Mouse (Mus musculus): ENCODE results near the gene Tmed10.

The Tmed10 gene

DNA sequence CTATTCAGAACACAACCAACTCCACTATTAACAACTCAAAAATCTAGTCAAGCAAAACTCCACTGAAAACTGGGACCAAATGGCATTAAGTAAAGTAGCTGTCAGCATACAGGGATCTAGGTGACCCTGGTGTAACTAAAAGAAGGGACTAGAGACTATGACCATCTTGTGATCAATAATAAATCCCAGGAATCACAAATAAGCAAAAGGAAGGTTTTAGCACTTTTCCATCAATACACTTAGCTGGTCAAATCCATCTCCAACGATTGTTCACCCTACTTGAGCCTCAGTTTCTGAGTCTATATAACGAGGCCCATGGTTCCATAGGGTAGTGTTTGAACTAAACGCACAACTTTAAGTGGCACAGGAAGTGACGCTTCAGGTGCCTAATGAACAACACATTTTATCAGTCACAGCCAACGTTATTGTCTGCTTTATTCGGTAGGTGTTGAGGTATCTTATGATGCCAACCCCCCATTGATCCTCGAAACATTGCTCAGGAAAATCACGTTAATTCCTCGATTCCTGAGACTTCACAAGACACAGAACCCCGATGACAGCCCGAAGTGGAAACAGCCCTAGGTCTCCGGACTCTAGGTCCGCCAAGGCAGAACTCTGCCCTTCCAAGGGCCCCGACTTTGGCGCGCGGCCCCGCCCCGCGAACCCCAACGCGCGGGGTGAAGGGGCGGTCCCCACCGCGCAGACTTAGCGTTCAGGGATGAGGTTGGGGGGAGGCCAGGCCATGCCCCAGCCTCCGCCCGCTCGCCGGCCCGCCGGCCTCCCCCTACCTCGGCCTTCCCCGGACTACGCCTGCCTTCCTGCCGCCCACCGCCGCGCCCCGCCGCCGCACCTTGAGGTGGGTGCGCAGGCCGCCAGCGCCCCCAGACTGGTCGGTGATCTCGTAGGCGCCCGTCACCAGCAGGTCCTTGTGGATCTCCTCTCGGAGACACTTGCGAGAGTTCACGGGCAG, 771 bp downstream of the Tmed10 start:
- DNase-seq (ENCODE audit: low spot score in 2 of 2), result peak; percentile 84 to 87

DNA sequence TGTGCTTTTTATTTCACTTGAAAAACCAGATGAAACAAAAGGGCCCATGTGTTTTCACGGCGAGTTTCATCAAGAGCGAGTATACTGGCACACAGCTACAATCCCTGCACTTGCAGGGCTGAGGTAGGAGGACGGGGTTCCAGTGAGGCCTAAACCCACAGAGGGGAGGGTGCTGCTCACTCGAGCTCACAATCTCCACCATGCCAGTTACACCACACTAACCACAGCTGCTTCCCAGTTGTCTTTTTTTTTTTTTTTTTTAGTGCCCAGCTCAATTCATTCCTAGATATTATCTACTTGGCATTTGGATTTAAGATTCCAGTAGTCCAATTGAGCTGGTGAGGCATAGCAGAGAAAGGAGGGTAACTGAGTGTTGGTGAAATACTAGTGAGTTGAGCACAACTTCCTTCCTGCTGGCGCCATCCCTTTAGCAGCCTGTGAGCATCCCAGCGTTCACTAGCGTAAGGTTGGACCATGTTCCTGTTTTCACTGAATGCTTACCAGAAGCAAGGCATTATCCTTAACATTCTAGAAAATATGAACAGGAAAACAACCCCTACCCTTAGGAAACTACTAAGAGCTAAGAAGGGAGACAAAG, 2.5 kb downstream of the Tmed10 start:
- DNase-seq (ENCODE audit: low spot score in 2 of 2), result no peak

DNA sequence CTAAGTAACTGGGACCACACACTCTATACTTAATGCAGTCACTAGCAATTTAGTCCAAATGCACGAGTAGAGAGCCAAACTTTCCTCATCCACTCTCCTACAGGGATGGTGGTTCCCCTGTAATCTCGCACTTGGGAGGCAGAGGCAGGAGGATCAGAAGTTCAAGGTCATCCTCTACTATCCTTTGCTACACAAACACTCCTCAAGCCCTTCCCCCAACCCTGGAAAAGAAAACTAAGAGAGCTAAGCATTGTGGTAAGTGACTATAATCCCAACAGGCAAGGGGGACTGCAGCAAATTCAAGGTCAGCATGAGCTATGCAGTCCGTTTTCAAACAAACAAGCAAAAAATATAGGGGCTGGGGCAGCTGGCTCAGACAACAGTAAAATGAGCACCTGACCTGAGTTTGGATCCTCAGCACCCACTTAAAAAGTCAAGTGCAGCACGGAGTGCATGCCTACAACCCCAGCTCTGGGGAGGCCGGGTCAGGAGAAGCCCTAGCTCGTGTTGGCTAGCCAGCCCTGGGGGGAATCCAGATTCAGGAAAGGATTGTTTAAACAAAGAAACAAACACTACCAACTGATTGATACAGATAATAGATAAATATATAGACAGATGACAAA, 6.1 kb downstream of the Tmed10 start:
- no peak for DNase-seq (ENCODE audit: low spot score in 2 of 2)

DNA sequence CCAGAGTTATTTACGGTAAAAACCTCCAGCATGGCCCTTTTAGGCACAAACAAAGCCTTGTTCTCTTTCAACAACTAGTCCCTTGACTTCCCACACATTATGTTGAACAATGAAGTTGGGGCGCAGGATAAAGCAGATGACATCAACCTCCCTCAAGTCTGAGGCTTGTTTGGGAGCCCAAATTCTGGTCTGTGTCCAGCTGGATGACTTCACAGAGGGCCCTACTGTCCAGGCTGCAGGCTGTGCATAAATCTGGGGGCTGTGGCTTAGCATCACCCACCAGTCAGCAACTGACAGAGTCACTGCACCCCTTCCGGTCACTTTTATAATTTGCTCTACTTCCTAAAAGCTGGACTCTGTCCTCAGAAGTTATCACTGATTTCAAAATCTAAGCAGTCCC, 8.4 kb downstream of the Tmed10 start:
- DNase-seq (ENCODE audit: low spot score in 2 of 2), result no peak

DNA sequence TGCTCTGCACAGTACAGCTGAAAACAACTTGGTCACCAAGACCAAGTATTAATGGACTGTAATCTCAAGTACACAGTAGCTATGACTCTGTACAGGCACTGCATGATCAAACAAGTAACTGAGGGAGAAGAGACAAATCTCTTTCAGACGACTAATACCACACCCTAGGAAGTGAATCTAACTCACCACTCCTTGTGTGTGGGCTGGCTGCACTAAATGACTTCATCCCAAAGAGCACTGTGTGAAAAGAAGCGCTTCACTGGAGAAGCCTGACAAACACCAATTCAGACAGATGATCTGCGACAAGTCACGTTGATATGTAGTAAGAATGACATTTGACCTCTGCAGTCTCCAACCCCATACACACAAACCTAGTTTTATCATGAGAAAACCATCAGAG, 12.1 kb downstream of the Tmed10 start:
- no peak for DNase-seq (ENCODE audit: low spot score in 2 of 2)

DNA sequence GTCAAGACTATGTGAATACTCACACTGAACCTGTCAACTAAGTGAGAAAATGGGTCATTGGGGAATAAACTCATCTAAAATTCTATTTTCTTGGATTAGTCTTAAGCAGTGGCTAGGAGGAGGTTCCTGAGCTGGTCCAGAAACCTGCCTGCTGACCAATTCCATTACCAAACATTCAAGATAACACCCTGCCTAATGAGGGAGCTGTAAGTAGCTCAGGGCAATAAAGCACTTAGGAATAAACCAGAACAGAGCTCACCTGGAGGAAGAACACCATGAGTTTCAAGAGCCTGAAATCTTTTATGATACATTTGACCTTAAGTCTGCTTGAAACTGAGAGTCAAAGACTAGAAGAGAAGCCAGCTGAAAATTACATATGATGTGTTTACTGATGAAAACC, 13.1 kb downstream of the Tmed10 start:
- no peak for DNase-seq (ENCODE audit: low spot score in 2 of 2)

DNA sequence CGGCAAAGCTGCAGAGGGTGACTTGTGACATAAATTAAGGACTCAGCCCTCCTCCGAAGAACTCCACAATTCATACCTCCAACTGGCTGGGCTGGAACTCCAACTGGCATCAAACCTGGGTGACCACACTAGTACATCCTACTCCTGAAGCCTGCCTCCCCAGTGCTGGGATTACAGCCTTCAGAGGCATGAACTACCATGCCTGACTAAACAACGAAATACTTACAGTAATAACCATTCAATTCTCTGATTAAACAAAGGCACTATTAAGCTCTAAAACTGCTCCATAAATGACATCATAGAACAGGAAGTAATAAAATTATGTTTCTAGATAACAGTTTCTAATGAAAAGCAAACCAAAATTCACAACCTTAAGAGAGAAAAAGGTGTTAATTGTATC, 13.5 kb downstream of the Tmed10 start:
- no peak for DNase-seq (ENCODE audit: low spot score in 2 of 2)

DNA sequence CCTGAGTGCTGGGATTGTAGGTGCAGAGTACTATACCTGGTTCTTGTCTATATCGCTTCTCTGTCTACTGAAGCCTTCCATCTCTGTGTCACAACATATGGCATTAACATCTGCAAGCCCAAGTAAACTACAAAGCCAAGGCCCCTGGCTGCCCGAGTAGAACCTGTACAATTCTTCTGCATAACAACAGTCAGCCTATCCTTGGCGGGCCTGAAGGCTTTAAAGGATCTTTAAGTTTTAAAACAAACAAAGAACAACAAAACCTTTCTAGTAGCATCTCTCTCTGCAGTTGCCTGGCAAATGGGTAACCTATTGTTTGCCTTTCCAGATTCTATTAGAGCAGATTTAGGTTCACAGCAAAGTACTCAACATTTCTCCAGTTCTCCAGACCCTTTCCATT, 20.6 kb downstream of the Tmed10 start:
- no peak for DNase-seq (ENCODE audit: low spot score in 2 of 2)

DNA sequence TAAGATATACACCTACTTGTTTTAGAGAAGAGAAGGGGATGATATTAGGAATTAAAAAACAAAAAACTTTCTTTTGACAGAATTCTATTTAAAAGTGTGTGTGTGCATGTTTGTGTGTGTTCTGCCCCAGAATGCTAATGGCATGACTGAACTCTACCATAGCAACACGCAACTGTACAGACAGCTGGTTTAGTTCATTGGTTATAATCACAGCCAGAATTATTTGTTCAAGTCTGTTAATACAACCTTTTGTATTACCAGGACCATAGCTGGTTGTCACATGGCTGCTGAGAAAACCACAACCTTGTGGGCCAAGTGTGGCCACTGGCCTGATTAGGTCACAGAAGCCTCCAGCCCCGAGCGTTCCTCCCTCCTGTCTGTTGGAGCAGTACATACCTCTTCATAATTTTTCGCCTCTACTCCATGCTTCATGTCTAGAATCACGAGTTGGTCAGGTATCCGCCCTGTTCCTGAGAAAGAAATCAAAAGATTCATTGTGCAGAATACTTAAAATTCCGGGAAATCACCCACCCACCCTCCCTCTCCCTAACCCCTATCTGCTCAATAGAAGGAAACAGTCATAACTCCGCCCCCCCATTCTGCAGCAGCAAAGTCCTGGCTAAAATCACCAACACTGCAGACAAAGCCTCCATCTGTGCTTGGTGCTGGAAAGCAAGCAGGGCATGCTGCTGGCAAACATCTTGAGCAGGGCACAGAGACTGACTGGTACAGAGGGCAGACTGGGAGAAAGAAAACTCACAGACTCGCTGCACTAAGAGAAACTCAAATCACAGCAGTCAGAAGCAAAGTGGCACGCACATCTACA, 24.0 kb downstream of the Tmed10 start:
- no peak for DNase-seq (ENCODE audit: low spot score in 2 of 2)

DNA sequence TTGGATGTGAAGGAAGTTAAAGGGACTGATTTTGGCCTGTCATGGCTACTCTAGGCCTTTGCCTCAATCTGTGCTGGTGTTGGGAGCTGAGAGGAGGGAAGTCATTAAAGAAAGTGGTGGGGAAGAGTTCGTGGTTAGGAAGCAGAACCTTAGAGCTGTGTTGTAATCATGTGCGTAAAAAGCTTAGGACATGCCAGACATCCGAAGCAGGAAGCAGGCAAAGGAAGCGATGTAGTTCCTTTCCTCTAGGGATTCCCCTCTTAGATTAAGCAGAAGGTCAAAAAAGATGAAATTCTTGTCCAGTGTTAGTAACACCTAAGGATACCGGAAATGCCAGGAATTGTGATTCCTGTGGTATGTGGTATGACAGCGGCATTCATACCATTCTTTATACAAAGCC, 26.3 kb downstream of the Tmed10 start:
- no peak for DNase-seq (ENCODE audit: low spot score in 2 of 2)

DNA sequence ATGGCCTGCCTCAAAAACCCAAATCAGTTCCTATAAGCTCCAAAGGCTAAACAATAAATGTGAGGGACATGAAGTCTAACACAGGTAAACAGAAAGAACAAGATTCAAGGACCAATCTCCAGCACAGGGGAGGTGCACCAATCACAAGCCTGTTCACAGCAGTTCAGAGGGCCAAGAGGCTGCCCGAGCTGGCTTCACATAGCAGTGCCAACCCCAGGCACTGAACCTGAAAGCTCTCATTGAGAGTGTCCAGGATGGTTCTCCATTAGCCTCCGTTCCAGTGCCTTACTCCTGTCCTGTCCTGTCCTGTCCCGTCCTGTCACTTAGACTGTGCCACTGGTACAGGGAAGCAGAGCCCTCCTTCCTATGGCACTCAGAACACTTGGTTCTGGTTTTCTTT, 27.5 kb downstream of the Tmed10 start:
- DNase-seq (ENCODE audit: low spot score in 2 of 2), result no peak

DNA sequence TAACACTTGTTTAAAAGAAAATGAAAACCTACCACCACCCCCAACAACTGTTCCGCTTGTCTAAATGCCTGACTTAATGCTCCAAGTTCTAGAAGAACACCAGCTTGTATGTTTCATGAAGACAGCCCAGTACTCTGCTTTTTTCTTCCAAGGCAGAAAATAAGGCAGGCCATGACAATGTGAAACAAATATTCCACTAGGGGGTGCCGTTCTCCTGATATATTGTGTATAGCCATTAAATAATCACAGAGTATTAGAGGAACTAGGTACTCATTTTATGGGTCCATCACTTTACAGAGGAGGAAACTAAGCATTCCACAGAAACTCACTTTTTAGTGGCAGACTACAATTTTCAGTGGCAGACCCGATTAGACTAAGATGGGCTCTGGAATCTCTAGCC, 28.3 kb downstream of the Tmed10 start:
- peak in 1 of 2 experiments; percentile 44 for DNase-seq (ENCODE audit: low spot score in 2 of 2)

DNA sequence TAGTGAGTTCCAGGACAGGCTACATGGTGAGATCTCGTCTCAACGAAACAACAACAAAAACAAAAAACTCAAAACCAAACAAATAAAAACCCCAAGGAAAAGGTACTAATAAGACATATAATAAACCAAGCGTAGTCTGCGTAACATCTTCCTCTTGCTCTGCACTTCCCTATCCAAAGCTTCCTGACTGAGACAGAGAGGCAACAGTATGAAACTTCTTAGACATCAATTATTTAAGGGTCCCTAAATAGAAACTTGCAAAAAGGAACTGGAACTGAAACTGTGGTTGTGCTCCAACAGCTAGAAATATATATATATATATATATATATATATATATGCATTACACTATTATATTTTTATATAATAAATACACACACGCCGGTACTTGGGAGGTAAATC, 29.1 kb downstream of the Tmed10 start:
- DNase-seq (ENCODE audit: low spot score in 2 of 2), result no peak

DNA sequence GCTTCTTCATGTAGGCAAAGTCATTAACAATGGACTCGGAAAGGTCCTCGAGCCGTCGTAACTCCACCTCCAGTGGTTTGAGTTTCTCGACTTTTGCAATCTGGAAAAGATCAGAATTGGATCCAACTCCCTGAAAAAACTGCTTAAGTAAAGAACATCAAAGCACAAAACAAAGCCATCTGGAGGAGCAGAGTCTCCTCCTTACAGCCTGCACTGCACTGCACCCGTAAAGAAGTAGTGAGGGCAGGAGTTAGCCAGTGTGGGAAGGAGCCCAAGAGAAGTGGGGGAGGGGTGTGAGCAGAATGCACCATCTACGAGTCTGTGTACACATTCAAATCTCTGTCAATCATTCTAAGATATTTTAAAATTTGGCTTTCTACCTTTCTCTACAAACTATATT, 30.4 kb downstream of the Tmed10 start:
- no peak for DNase-seq (ENCODE audit: low spot score in 2 of 2)

DNA sequence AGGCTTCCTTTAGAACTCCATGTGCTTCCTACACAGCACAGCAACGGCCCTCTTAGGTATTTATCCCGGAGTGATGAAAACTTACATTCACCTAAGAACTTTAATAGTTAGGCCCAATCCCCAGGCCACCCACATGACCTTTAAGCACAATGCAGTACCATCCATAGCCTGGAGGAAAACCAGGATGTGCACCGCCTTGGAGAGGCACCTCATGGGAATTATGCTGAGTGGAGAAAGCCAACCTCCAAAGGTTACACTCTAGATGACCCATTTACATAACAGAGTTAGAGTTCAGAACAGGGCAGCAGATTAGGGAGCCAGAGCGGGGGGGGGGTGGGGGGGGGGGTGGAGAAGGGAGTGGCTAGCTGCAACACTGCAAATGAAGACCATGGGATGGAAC, 32.3 kb downstream of the Tmed10 start:
- no peak for DNase-seq (ENCODE audit: low spot score in 2 of 2)

DNA sequence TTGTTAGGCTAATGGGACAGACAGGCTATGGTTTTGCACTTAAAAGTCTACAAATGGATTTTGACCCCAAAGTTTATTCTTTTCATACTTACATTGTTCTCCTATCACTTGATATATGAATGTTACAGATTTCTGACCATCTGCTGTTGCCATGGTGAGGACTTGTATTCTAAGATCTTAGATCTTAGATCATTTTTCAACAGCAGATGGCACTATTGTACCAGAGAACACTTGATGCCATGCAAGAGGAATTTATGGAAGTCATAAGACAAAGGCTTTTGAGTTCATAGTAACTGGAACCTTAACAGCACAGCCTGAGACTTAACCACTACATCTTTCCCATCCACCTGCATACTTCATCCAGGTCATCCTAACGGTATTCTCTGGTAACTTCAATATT, 33.5 kb downstream of the Tmed10 start:
- DNase-seq (ENCODE audit: low spot score in 2 of 2), result no peak

DNA sequence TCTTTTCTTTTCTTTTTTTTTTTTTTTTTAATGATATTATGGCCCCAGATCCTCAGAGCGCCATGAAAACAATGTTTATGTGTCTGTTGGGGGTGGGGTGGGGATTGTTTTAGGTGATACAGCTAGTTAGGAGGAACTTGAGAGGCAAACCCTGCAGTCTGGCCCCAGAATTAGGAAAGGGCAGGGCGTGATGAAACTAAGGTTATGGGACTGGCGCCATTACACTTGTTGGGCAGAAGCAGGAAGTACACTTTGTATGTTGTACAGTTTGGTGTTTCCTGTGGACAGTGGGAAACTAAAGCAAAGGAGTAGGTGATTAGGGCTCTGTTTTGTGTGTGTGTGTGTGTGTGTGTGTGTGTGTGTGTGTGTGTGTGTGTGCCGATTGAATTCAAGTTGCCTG, 34.7 kb downstream of the Tmed10 start:
- DNase-seq (ENCODE audit: low spot score in 2 of 2), result peak in 1 of 2 experiments; percentile 42

DNA sequence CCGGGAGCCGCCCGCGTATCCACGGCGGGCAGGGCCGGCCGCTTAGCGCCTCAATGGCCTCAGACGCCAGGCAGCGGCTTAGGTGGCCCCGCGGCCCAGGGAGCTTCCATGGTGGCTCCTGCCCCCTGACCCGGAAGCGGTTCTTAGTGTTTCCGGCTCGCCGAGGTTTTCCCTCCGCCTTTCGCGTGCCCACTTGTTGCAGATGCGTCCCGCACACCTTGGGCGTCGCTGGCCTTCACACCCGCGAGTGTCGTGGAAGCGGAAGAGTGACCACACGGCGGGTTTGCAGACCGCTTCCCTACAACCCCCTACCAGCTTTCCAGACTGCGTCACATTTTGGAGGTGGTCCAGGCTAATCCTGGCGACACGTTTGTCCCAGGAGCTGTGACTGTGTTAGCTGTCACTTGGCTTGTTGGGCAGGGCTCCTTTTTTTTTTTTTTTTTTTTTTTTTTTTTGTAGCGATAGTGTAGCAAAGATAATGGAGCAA, 35.4 kb downstream of the Tmed10 start, which contains the start of gene Nek9:
Gene Nek9 (minus strand): TSS at position 120 of the 487 bp plus-strand sequence.
- DNase-seq (ENCODE audit: low spot score in 2 of 2), result peak; percentile 91 to 94

DNA sequence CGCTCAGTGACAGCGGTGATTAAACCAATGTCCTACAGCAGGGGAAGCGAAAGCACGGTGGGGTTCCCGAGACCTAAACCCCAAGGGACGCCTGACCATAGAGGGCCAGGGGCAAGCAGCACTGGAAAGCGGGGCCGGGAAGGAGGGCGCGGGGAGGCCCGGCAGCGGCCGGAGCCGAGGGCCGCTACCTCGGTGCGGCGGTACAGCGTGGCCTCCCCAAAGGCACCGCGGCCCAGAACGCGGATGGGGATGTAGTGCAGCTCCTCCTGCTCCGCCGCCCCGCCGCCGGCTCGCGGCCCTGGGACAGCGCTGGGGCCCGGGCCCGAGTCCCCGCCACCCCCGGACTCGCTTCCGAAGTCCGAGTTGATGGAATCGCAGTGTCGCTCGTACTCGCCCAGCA, 35.8 kb downstream of the Tmed10 start:
- DNase-seq (ENCODE audit: low spot score in 2 of 2), result no peak

DNA sequence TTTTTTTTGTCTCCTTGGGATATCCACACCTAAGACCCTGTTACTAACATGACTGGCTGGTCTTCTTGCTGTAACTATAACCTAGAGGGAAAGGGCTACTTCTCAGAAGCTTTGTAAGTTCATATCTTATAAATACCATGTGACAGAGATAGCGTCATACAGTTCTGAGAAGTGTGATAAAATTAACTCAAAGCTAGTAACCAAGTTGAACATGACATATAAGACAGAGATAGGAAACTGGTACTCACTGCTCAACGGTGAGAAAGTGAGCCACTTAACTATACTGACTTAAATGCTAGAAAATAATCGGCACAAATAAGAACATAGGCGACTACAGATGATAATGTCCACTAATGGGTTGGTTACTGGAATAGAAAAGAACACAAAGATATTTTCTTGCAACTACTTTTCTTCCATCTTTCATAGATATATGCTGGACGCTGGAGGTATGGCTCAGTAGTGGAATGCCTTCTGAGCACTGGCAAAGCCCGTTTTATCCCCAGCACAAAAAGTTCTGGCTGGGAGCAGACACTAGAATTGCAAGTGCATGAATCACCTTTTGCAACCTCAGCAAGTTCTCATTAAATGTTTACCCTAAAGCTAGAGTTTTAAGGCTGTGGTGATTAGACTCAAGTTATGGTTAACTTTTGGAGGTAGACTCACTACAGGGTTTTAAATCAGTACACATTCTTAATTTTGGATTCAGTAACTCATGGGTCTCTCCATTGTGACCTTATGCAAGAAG, 36.9 kb downstream of the Tmed10 start:
- no peak for DNase-seq (ENCODE audit: low spot score in 2 of 2)

DNA sequence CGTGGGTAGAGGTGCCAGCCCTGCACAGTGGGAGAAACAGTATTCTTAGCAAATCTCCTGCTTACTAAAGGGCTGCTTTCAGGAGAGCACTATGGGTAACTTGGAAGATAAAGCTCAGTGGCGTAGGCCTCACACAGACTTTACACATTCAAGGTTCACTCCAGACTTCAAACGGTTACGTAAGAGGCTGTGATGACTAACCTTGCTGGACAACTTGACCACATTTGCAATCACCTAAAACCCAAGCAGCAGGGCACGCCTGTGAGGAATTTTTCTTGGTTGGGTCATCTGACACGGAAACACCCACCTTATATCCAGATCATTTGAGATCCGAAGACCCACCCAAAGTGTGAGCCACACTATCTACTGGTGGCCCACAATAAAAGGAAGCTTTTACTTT, 44.5 kb downstream of the Tmed10 start:
- DNase-seq (ENCODE audit: low spot score in 2 of 2), result no peak

Data from spleen, postnatal 10 days (tissue).